Mouse (Mus musculus) kidney, postnatal 14 days (tissue): ENCODE data around the gene 1700019N19Rik.

ENCODE experiments used
- DNase-seq: peaks from one replicate; pipeline ENCODE4 v3.0.0; 2022; ENCODE audit warnings: mixed read lengths

1700019N19Rik gene

GRCm38 (mm10) chr19:58794284-58794683 lies at the start of gene 1700019N19Rik:
TSS of gene 1700019N19Rik (minus strand) at chr19:58794461.
- DNase-seq: no peak

GRCm38 (mm10) chr19:58843606-58844005 lies 49.3 kb upstream of the 1700019N19Rik start:
- DNase-seq: no peak

- no peak for DNase-seq
Measured at GRCm38 (mm10) chr19:58840721-58841271, 46.5 kb upstream of the 1700019N19Rik start.

DNA sequence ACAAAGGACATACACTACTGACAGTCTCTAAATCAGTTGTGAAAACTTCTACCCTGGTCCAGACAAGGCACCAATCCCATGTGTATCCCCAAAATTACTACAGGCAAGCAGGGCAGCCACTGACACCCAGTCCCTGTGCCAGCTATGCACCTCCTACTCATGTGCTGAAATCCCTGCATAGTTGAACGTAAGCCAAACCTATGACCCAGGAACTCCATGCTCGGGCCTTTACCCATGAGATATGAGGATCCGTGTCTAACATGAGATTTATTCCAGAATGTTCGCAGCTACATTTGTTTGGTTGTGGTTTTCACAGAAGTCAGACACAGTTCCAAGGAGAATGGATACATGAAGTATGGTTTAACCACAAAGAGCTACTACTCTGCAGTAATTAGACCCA lies 45.5 kb upstream of the 1700019N19Rik start:
- DNase-seq: peak; percentile 60

DNA sequence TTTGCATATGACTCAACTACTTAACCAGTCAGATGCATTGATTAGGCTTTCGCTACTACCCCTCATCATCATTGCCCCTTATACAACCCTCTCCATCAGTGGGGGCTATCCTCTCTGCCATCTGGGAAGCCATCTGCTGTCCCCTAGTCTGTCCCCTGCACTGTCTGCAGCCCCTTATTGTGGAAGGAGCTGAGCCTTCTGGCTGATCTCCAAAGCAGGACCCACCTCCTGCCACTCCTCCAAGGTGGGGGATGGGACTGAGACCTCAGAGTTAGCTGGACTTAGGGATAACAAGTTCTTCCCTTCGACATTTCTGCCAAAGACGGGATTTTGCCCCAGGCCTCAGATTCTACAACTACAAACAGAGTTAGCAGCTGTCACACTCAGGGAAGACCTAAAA lies 45.1 kb upstream of the 1700019N19Rik start:
- DNase-seq: no peak

GRCm38 (mm10) chr19:58838706-58839105 lies 44.4 kb upstream of the 1700019N19Rik start:
- peak; percentile 58 for DNase-seq

DNA sequence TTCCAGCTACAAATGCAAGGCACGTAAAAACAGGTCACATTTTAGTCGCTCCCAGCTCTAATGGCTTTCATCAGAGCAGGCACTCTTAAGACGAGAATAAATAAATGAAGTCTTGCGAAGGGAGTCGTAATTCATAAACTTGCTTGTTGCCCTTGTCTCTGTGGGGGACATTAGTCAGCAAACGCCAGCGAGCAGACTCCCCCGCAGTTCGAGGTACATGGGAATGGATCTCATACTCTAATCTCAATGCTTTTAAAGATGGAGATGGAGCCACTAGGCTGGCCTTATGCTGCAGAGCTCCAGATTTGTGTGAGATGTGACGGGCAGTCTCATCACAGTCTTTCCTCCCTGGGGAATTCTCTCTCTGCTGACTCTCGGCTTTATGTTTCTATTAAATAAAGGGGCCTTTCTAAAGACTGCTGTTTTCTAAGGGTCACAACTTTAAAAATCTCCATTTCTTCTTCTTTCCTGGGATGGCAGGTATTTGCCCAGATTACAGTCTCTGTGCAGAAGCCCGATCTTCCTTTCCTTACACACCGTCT lies 39.4 kb upstream of the 1700019N19Rik start:
- DNase-seq: no peak

DNA sequence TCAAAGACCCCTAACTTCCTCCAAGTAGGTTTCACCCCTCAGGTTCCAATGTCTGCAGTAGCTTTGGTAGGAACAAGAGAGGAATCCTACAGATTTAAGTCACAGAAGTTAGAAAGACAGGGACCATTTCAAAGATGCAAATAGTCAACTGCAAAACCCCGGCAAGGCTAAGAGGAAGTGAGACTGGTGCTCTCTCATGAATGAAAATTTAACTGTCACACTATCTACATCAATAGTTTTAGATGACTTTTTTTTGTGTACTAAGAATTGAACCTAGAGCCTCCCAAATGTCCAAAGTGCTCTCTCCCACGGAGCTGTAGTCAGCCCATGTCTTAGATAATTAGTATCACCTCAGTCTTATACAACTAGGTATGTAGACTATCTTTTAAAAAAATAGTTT lies 38.7 kb upstream of the 1700019N19Rik start:
- no peak for DNase-seq

DNA sequence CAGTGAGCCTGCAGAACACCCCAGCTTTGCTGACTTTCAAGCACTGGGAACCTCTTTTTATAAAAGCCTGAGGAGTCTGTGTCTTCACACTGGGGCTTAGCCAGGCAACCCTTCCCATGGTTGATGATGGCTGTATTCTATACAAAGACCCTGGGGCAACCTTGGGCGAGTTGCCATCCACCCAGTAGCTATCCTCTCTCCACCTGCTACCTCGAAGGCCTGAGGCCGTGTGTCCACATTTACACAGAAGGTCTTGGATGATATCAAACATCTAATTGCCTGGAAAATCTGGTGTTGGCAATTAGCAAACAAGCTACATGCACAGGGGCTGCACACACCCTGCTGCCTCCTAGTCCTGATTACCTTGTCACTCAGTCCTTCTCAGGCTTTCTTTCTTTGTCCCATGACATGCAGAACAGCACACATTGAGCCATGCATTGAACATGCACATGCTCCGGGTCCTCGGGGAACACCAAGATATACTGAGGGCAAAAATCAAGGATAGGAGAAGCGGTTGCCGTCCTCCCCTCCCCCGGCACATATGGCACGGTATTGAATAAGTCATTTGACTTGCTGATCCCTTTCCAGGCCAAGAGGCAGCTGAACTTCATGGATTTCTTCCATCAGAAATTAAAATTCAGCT lies 37.1 kb upstream of the 1700019N19Rik start:
- DNase-seq: no peak

DNA sequence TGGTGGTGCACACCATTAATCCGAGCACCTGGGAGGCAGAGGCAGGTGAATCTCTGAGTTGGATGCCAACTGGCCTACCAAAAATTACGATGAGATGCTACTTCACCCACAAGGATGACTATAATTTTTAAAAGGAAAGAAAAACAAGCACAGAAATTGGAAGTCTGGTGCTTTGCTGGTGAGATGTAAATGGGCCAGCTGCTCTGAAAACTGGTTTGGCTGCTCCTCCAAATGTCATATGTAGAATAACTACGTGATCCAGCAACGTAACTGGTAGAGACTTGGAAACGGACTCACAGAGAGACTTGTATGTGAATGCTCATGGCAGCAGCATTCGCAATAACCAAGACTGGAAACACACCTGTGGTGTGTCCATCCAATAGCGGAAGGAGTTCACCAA lies 35.9 kb upstream of the 1700019N19Rik start:
- DNase-seq: no peak

- DNase-seq: peak; percentile 48
Measured at GRCm38 (mm10) chr19:58829575-58829974, 35.3 kb upstream of the 1700019N19Rik start.

GRCm38 (mm10) chr19:58827656-58828055 lies 33.4 kb upstream of the 1700019N19Rik start:
- DNase-seq: no peak

GRCm38 (mm10) chr19:58824316-58824715 lies 30.1 kb upstream of the 1700019N19Rik start:
- no peak for DNase-seq

GRCm38 (mm10) chr19:58823301-58823700 lies 29.0 kb upstream of the 1700019N19Rik start:
- no peak for DNase-seq

DNA sequence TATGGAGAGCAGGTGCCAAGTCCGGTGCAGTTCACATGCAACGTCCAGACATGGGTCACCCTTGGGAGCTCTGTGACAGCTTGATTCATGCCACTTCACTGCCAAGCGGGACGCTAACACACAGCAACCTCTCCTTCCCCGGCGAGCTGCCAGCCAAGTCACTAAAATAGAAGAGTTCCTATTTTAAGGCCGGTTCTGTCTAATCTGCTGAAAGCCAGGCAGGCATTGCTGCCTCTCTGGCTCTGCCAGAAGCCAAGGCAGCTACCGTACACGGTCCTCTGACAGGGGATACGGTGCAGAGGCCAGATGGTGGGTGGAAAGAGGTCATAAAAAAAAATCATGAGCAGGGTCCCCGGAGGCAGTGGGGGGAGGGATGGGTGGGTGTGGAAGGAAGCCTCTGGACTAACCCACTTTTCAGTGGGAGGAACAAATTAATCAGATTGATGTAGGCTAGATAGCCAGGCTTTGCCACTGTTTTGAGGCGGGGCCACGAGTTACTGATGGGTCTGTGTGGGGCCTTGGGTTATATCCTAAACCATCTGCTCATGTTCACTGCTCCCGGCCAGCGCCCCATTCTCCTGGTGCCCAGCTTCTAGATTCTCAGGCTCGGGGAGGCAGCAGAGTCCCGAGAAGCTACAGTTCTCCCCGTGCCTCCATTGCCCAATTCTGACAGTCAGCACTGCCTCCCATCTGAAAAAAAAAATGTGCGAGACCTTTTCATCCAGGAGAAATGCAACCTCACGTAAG lies 28.4 kb upstream of the 1700019N19Rik start:
- DNase-seq: peak; percentile 69

DNA sequence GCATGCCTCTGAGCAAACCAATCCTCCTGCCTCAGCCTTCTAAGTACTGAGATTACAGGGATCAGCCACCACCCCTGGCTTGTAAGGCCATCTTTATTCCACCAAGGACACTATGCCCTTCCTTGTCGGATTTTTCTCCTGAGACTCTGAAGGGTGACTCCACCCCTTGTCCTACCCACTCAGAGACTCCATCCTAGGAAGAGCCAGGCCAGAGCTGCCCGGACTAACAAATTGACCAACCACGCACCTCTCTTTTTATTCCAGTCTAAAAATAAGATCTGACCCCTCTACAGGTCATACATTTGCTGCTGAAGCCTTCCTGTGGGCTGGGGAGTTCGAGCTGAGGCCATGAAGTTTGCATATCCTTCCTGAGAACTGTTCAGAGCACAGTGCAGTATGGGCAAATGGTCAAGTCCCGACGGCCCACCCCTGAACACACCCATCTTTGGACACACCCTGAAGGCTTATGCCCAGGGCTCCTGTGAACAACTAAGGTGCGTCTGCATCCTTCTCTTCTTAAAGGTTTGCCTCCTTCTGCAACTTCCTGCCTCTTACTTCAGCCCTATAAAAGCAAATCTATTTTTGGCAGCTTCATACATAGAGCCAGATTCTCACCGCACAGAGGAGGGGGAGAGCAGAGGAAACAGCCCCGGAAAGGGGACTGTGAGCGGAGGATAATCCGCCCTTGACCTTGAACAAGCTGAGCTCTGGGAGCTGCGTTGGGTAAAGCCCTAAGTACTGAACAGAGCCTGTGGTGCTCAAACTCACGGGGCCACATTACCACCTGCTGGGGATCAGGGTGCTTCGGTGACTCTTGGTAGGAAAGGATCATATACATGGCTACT lies 24.5 kb upstream of the 1700019N19Rik start:
- no peak for DNase-seq

- DNase-seq: no peak
Measured at GRCm38 (mm10) chr19:58817398-58817797, 23.1 kb upstream of the 1700019N19Rik start.

DNA sequence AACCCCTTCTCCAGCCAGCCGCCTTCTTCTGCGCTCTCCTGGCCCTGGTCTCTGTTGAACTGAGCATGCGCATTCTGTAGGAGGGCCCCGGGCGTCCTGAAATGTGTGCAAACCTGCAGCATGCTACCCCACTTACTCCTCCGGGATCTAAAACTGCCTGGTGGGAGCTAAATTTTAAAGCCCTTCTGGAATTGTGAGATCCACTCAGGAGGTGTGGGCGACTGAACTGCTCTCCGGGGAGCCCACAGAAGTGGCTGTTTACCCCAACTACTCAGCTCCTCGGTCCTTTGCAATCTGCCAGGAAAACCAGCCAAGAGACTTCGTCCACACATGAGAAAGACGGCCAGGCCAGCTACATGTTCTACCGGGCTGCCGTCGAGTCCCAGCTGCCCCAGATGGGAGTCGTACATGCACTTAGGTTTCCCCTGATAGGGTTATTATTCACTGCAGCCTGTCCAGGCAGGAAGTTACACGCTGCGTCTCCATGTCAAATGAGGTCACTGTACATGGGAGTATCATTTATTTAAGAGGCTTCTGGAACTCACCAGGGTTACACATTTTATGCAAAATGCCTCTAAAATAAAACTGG lies 22.3 kb upstream of the 1700019N19Rik start:
- DNase-seq: peak; percentile 64

GRCm38 (mm10) chr19:58815179-58815922 lies 21.1 kb upstream of the 1700019N19Rik start:
- DNase-seq: no peak

GRCm38 (mm10) chr19:58810536-58810935 lies 16.3 kb upstream of the 1700019N19Rik start:
- DNase-seq: no peak

DNA sequence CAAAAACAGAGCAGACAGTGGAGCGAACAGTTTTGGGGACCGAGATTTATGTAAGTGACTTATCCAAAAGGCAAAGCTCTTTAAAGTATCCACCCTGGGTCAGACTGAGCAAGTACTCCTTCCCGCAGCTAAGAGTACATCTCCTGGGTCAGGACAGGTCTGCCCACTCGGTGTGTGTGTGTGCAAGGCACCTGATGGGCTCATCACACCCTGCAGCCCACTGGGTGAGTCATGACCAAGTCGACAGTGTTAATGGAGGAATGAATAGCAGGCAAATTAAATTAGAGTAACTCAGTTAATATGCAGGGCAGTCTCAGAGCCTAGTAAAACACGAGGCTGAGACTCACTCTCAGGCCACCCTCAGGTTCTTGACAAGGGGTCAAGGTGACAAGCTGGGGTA lies 14.6 kb upstream of the 1700019N19Rik start:
- DNase-seq: no peak

DNA sequence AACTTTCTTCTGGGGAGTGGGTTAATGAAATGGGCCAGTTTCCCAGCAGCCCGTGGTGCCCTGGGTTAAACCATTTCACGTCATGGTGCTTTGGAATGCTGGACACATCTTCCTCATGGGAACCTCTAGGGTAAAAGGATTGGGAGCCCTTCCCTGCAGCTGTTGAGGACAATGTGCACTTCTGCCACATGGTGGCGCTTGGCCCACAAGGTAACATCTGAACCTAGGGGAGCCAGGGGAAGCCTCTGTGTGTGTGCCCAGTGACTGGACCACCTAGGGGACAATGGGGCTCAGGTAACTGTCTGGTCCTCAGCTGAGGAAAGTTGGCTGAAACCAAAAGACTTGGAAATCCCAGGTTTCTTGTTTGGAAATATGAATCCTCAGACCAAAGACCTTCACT lies 12.1 kb upstream of the 1700019N19Rik start:
- DNase-seq: peak; percentile 81
